ENCODE assay signal across 10 mouse cellular contexts in genomic region chr2:160955331-160955730, GRCm38 (mm10). TPM values are rescaled to one million over a fixed set of nuclear protein-coding genes. Genes with fewer than 3 reads are reported as not detected.
A peak's percentile ranks its signal among the peaks of the same experiment; 100 is the strongest.
DNase-seq lines count a peak whose midpoint lies in the region; ATAC-seq and TF ChIP-seq lines count a peak whose summit lies in the region.
"Had no signal": no experiment of that assay in that cellular context is flagged by ENCODE, and none has a peak within 500 bp of the region (broad histone marks: within the 10 kb centered on the region; RNA-seq: fewer than 3 reads in every experiment).

No protein-coding gene starts in this region.

- intact Hi-C loops in left cerebral cortex, postnatal 14 days (cut with DNase I): no loop called here

- H3K9ac ChIP-seq in kidney, embryonic 14.5 days (ENCODE audit: low read depth, low read length): no peak overlapping the region

- TF ChIP-seq CTCF in layer of hippocampus, adult 2 months (conservative IDR thresholded peaks at IDR 0.05): peak; percentile 75

- H3K4me2 ChIP-seq in kidney, embryonic 14.5 days (replicated peaks; ENCODE audit: low read depth, low read length): no peak overlapping the region

- peak; percentile 42 for DNase-seq in cerebellum, adult 8-10 months
- DNase-seq in cerebellum, adult 9-11 months: no peak
- peak in 1 of 2 experiments; percentile 39 for DNase-seq in layer of hippocampus, adult 2 months (ENCODE audit: low spot score in 2 of 2)
- no peak for DNase-seq in layer of hippocampus, postnatal 10 days (ENCODE audit: low spot score in 2 of 2)
- DNase-seq in brain, adult 2 months (ENCODE audit: low read depth, low spot score): peak; percentile 71
- DNase-seq in left cerebral cortex, postnatal 14 days (ENCODE audit: low spot score in 2 of 2): peak; percentile 70 to 86
- no peak for DNase-seq in thymus, postnatal 10 days (ENCODE audit: low spot score in 2 of 2)

- H3K27ac ChIP-seq in layer of hippocampus, adult 2 months: 0 out of 2 replicates have a peak overlapping the region, but pooled peaks have one; percentile 21
- H3K27ac ChIP-seq in kidney, embryonic 14.5 days (ENCODE audit: low read depth, low read length): no peak overlapping the region

- no peaks in the 10 kb centered on the region for H3K9me3 ChIP-seq in kidney, embryonic 14.5 days (ENCODE audit: control insufficient read depth, low read length)
- H3K9me3 ChIP-seq: megakaryocyte, embryonic 14.5 days had no signal

- H3K4me1 ChIP-seq in kidney, embryonic 14.5 days (ENCODE audit: control insufficient read depth, insufficient read depth, low read length): no peaks in the 10 kb centered on the region

- ATAC-seq in kidney, embryonic 14.5 days (ENCODE audit: low FRiP score, low TSS enrichment): no peak

- H3K36me3 ChIP-seq in kidney, embryonic 14.5 days (ENCODE audit: control insufficient read depth, insufficient read depth, low read length): peaks cover 82% of the 10 kb centered on the region

- WGBS in kidney, embryonic 14.5 days: 84% methylated on average over 7 of the region's 7 CpGs

- no peak overlapping the region for H3K4me3 ChIP-seq in layer of hippocampus, adult 2 months
- no peak overlapping the region for H3K4me3 ChIP-seq in kidney, embryonic 14.5 days (ENCODE audit: low read length)

- no peaks in the 10 kb centered on the region for H3K27me3 ChIP-seq in kidney, embryonic 14.5 days (ENCODE audit: control insufficient read depth, insufficient read depth, low read length)
- H3K27me3 ChIP-seq: megakaryocyte, embryonic 14.5 days had no signal

RNA-seq across cellular contexts. Expression of gene Emilin3, which starts 43.2 kb away (rescaled TPM):
- total RNA-seq in layer of hippocampus, adult 2 months (2021): under 1 TPM; 0.28 to 0.29 TPM
- total RNA-seq in layer of hippocampus, postnatal 10 days (2021): under 1 TPM; 0.29 to 0.53 TPM
- total RNA-seq in left cerebral cortex, postnatal 14 days (2021): under 1 TPM; 0.35 to 0.57 TPM
- polyA plus RNA-seq in kidney, embryonic 14.5 days (2014; fragmentation: Nextera tagmentation; extraction: Ambion mirVana): 2.0 and 3.5 TPM in 2 replicates
- polyA plus RNA-seq: large intestine, adult 2 months had no signal

Comparison
In these comparisons a context has a peak if more than half of its experiments do, and no peak if none do; other contexts are left out.
1. DNase-seq: peak in cerebellum, adult 8-10 months (single experiment), brain, adult 2 months (single experiment) and left cerebral cortex, postnatal 14 days (2 of 2); none in cerebellum, adult 9-11 months (single experiment), layer of hippocampus, postnatal 10 days (0 of 2) and thymus, postnatal 10 days (0 of 2).